Mouse (Mus musculus) spleen, adult 2 months (tissue): ENCODE measurements at regions not wholly inside any gene's neighbourhood (a gene's known extent, or its start where the extent isn't known, plus 50 kb on each side); places are given as distances from the start of the nearest gene placed in this dataset.

Experiments
- CTCF ChIP-seq: fragments of 200-500 bp; IDR thresholded peaks from 2 replicates; pipeline ENCODE4 v1.5.1; 2011; ENCODE audit warnings: mild to moderate bottlenecking, inconsistent platforms; ENCODE audit not compliant: insufficient read depth, insufficient read length, insufficient replicate concordance; ENCODE audit errors: extremely low read depth
- POLR2A ChIP-seq: fragments of 200-500 bp; IDR thresholded peaks from 2 replicates; pipeline ENCODE4 v1.6.1; 2011; ENCODE audit warnings: low read depth, low read length, inconsistent platforms

DNA sequence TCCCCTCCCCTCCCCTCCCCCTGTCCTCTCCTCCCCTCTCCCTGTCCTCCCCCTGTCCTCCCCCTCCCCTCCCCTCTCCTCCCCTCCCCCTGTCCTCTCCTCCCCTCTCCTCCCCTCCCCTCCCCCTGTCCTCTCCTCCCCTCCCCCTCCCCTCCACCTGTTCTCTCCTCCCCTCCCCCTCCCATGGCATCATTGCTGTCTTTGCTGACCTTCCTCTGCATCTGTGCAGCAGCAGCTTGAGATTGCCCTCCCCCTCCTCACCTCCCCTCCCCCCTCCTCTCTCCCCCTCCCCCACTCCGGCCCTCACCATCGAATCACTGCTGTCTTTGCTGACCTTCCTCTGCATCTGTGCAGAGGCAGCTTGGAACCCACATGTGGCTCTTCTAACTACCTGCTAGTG, 123.4 kb upstream of the Ubr2 start:
- TF ChIP-seq CTCF (no peak), POLR2A (no peak)
